Mouse (Mus musculus): ENCODE data around the gene Ski.

The Ski gene

DNA sequence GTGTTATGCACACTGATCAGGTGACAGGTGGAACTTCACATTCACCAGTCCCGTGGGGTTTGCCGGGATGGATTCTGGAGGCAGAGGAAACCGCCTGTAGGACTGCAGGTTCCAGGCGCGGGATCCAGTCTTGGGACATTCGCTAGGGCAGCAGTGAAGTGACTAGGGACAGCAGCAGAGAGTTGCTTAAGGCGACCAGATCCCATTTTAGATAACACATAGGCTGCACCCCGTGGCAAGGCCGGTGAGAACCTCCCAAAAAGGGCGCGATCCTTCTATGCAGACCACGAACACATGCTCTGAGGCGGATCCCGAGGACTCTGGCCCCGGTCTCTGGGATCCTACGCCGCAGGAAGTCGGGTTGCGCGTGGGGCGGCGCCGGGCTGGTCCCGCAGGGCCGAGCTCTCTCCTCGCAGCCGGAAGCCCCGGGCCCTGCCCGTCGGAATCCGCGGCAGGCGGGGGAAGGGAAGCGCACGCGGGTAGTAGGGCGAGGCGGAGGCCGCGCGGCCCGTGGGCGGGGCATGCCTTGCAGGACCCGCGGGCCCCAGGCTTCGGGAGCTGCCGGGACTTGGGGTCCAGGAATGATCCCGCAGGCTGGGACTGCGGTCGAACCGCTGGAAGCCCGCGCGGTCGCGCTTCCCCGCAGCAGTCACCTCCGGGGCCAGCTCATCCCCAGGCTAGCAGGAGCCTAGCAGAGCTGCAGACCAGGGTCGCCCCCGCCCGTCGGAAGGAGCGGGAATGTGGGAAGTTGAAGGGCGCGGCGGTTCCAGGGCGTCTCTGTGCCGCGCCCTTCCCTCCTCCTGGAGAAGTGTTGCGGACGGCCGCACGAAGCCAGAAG lies 71.9 kb downstream of the Ski start:
- DNase-seq (ENCODE audit: low spot score) = peak; percentile 84

DNA sequence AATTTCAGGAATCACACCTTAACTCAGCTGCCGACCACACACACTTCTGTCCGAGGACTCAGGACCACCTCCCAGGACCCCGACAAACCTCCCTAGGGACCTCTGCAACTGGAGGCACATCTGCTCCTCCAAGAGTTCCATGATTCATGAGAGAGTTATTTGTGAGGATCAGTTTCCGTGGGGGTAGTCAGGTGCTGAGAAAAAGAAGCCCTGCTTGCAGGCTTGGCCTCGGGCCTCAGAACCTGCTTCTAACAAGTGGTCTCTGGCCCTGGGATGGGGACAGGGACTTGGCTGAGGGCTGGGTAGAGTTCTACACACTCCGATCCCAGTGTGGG lies 72.5 kb downstream of the Ski start:
- no peak for DNase-seq (ENCODE audit: low spot score)

DNA sequence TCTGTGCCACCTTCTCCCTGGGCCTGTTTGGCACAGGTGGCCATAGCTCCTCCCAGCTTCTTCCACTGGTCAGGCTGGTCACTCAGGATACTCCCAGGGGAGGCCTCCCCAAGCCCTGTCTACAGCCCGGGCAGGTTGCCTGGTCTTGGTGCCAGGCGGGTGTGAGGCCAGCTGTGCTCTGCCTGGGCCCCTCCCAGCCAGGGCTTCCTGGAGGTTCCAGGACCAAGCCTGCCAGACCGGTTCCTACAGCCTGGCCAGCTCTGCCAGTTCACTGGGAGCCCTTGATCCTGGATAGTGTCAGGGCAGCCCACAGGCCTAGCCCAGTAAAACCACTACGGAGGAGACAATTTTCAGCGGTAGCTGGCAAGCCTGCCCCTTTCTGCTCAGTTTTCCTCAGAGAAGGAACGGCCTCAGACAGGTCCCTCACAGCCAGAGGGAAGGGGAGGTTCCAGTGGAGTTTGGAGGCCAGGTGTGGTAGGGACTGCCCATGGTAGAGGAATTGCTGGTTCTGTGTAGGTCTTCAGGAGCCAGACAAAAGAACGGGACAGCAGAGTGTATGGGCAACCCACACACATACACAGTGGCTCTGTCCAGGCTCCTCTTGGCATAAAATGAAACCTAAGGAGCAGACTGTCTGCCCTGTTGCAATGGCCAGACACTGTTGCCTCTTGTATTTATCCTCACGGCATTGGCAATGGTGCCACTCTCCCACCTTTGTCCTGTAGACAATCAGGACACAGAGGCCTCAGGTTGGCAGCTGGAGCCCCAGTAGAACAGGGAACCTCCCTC lies 73.3 kb downstream of the Ski start:
- peak; percentile 69 for DNase-seq (ENCODE audit: low spot score)

DNA sequence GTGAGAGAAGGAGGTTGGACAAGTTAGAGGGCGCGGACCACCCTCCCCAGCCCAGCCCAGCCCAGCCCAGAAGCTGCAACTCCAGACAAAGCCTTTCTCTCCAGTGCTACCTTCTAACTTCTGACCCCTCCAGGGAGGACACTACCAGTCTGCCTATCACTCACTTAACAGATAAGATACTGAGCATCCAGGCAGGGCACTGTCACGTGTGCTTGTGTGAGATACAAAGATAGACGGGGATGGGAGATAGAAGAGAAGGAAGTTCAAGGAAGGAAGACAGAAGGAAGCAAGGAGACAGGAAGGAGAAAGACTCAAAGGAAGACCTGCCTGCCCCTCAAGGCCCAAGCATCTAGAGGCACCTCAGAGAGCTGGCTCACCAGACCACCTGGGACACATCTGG lies 73.9 kb downstream of the Ski start:
- DNase-seq (ENCODE audit: low spot score) = no peak

DNA sequence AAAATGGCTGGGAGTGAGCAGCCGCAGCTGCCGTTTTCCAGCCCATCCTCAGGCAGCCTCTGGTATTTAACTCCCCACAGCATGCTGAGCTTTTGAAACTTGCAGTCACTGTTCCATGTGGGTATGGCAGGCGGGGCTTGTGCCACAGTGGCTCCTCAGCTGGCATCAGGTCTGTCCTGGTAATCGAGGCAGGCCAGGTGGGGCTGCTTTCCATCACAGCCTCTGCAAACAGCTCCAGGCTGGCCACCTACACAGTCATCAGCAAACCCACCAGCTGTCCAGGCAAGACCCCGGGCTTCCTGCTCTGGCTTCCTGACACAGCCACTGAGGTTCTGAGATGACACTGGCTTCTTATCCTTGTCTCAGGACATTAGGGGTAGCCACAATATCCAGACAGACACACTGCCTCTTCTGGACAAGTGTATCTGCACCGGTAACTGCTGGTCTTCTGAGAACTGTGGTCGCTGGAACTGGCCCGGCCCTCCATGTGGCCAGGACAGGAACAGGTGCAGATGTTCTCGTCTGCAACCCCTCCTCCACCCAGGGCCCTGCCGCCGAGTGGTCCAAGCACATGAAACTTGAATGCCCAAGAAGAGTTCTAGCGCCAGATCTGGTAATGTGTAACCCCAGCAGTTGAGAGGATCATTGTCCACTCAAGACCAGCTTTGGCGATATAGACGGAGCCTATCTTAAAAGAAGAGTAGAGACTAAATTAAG lies 76.1 kb downstream of the Ski start:
- DNase-seq (ENCODE audit: low spot score) = no peak

DNA sequence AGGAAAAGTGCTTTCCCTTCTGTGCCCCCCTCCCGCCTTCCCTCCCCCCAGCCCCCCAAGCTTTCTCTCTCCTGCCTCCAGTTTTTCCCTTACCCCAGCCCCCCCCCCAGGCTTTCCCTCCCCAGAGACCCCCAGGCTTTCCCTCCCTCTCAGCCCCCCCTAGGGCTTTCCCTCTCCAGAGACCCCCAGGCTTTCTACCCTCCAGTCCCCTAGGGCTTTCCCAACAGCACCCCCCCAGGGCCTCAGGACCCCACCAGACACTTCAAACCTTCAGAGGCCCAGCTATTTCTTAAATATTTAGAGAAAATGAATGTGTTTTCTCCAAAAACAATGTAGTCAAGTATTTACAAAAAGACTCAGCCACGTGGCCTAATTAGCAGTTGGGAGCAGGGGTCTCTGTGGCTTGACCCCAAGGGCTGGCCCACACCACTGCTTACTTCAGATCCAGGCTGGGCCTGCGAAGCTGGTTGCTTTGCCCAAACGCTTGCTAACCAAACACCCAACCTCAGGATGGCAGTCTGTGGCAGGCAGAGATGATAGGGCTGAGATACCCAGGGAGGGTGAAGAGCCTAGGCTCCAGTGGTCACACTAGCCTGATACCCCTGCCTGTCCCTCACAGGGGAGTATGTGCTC lies 77.7 kb downstream of the Ski start:
- no peak for DNase-seq (ENCODE audit: low spot score)

DNA sequence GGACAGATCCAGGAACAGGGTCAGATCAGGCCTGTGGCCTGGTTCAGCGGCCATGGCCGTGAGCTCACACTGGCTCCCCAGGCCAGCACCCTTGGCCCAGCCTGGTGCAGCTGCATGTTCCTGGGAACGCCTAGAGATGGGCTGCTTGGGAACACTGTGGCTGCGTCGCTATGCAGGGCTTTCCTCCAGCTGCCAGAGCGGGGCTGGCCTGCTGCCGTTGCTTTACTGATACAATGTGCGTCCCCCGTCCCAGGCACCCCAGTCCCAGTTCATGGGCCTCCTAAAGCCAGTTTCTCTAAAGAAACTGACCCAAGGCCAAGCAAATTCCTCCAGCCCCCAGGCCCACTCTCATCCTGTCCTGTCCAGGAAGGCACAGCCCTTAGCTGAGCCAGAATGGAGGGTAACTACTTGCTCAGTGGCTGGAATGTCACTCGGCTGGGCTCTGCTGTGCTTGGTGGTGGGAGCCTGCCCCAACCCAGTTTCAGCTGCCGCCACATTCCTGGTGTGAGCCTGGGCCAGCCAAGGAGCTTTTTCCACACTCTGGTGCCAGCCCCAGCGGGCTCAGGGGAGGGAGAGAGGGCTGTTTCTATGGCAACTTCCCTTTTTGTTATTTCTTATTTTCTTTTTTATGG lies 78.4 kb downstream of the Ski start:
- peak; percentile 46 for DNase-seq (ENCODE audit: low spot score)

DNA sequence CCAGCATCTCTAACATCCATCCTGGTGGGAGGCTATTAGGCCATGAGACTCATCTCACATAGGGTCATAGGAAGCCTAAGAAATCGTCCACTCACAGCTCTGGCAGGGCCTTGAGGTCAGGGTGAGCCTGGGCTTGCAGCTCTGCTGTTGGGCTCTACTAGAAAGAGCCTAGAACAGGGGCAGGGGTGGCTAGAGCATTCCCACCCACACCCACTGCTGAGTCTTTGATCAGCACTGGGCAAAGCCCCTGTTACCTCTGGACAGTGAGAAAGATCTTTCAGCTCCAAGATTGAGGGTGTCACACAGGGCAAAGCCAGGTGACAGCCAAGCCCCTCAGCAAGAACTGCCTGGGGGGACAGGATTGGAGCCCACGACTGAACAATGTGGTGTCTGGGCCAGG lies 79.0 kb downstream of the Ski start:
- DNase-seq (ENCODE audit: low spot score) = no peak

DNA sequence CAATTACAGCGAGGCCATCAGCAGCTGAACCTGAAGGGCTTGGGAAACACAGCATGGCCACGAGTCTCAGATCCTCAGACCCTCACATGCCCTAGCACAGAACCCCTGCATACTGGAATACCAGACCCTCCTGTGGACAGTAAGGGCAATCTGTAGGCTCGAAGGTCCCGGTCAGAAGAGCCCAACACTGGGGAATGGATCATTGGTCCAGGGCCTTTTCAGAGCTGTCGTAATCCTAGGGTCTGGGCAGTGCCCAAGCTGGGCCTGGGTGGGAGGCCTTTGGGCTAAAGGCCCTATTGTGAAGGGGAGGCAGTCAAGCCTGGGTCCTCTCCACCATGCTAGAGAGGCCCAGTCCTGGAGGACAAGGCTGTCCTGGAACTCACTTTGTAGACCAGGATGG lies 79.6 kb downstream of the Ski start:
- DNase-seq (ENCODE audit: low spot score) = no peak

DNA sequence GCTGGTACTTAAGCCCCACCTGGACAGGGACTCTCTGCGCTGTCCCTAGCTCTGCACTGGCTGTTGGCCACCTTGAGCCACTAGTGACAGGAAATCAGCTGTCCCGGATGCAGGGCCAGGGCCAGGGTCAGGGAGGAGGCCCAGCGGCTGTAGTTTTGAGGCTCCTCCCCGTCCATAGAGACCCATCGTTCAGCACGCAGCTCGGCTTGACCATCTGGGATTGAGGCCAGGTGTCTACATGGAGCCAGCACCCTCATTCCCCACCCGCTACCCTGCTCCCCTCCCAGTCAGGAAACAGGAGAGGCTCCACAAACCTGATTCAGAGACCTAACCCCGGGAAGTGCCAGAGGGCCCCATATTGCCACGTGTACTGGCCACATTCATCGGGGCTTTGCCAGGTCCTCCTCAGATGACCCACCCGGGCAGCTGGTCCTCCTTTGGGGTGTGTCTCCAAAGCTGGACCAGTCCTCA lies 81.6 kb downstream of the Ski start:
- no peak for DNase-seq (ENCODE audit: low spot score)

DNA sequence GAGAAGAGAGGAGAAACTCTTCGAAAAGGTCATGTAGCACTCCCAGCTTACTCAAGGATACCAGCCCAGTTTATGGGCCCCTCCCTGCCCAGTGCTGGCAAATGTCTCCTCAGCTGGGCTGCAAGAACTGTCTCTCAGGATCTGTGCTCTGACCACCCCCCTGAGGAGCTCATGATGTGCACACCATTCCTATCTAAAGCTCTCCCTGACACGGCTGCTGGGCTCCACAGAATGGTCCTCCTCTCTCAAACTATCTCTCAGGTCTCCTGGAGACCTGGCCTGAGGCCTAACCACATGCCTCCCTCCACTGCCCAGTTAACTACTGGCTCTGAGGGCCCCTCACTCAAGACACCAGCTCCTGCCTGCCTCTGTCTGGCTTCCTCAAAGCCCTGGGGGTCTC lies 82.2 kb downstream of the Ski start:
- no peak for DNase-seq (ENCODE audit: low spot score)

DNA sequence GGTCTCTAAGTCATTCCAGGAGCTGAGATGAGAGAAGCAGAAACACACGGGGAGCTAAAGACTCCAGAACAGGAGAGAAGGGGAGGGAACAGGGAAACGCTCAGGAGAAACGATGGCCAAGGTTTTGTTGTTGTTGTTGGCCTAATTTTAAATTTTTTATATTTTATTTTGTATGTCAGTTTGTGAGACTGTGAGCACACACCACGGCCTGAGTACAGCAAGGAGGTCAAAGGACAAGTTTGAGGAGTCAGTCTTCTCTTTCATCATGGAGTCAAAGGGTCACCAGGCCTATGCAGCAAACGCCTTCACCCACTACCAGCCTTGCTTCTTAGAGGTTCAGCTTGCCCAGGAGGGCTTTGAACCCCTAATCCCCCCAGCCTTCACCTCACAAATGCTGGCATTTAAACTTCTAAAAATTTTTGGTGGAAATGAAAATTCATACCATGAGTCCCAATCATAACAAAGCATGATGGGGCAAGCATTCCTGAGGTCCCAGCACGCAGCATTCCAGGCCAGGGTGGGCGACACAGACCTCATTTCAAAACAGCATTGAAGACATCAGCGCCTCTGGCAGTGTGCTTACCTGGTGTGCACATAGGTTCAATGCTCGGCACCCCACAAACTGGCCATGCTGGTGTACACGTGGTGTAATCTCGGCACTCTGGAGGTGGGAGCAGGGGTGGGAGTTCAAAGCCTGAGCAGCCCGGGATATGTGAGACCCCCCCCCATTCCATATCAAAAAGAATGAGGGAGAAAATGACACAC lies 82.9 kb downstream of the Ski start:
- no peak for DNase-seq (ENCODE audit: low spot score)

DNA sequence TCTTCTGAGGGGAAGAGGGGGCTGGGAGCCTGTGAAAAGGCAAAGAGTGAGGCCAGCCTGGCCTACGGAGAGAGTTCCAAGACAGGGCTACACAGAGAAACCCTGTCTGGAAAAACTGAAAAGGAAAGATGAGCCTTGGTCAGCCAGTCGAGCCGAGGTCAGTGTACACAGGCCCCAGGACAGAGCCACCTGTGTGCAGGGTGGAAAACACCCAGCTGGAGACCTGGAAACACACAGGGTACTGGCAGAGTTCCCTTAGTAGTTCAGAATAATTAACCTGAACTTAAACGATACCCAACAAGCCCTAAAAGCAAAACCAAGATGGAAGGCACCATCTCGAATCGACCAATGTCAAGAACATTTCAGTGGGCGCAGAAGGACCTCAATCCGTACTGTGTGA lies 83.9 kb downstream of the Ski start:
- DNase-seq (ENCODE audit: low spot score) = no peak

DNA sequence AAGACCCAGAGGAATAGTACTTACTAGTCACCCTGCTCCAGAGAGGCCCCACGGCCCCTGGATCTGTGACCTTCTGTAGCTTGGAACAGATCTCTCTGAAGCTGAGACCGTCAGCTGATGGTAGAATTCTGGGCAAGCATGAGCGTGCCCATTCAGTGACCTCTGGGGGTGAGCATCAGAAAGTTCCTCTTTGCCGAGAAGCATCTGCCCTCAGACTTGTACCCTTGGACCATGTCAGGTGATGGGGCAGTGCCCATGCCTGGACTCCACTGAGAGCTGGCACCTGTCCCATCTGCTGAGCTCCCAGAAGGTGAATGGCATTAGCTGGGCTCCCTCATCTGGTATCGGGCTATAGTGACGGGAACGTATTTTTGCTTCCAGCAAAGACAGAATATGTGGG lies 84.5 kb downstream of the Ski start:
- DNase-seq (ENCODE audit: low spot score) = no peak

DNA sequence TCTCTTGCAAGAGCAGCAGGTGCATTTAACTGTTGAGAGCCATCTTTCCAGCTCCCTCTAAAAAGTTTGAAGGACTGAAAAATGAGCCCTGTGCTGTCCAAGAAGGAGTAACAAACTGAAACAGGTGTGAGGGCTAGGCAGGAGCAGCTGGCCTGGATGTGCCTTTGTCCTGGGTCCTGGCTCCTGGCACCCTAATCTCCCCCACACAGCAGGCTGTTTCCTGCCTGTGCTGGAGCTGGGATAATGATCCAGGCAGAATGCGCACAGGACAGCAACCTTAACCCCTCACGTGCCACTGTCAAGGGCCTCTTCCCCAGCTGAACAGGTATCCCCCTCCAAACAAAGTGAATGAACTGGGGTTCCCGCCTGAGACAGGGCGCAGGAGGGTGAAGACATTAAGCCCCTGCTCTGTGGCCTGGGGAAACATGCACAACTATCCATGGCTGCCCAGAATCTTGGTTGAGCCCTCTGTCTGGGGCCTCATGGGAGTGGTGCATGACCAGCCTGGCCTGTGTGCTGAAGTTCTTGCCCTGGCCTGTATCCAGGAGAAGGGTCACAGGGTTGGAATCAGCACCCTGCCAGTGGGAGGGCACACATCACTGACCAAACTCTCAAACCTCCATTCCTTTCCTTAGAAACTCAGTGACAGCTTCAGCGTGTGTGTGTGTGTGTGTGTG lies 86.3 kb downstream of the Ski start:
- DNase-seq (ENCODE audit: low spot score) = no peak

DNA sequence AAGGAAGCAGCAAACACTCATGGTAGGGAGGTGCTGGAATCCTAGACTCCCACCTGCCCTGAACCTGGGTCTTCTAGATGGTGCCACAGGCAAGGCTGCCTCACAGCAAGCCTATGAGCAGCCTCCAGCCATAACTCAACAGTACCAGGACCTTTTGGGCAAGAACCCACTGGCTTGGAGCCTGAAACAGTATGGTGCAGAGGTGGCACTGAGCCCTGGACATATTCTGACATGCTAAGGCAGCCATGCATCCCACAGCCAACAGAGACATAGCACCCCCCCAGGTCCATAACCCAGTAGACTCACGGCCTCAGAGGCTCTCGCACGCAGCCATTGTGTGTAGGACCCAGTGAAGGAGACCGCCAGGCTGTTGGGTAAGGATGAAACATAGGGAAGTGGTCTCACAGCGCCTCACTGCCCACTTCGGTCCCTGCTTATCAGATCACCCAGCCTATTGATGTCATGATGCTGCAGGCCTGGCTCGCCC lies 87.7 kb downstream of the Ski start:
- DNase-seq (ENCODE audit: low spot score) = no peak

DNA sequence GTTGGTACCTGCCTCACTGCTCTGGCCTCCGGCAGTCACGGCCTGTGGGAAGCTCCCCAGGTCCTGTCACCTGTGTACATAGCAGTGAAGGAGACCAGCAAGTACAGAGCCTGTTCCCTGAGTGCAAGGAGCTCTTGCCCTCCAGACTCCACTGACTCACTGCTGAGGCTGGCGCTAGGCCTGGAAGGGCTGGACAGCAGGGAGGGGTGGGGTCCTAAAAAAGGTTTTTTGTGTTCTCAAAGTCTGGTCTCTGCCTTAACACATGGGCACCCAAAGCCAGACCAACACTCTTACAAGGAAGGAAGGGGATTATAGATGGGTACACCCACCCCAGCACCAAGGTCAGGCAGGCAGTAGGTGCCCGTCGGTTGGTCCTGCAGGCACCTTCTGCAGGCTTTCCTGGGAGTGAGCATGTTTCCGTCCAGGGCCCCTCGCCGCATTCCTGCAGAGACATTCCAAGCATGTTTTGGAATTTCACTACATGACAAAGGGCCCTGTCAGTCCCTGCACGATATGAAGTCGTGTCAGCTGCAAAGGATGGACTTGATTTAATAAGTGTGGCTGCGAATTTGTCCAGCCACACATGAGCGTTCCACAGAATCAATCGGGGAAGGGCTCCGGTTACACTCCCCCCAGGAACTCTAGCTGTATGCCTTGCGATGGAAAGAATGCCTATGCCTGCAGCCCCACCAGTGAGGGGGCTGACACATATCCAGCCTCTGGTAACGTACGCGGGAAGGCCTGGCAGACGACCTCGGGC lies 88.6 kb downstream of the Ski start:
- no peak for DNase-seq (ENCODE audit: low spot score)

DNA sequence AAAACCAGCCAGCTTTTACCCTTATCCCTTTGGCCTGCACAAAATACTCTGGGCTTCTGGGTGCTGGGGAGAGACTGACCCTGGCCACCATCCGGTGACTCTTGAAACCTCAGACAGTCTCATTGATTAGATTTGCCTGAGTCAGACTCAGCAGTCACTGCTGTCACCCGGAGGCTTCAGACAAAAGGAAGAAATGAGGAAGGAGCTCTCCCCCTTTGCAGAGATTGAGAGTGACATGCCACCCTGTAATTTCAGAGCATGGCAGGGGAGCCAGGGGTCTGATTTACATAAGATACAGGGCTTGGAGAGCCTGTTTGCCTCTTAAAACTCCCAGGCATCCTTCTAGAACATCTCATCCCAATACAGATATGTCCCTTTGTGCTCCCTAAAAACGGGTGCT lies 89.2 kb downstream of the Ski start:
- no peak for DNase-seq (ENCODE audit: low spot score)

DNA sequence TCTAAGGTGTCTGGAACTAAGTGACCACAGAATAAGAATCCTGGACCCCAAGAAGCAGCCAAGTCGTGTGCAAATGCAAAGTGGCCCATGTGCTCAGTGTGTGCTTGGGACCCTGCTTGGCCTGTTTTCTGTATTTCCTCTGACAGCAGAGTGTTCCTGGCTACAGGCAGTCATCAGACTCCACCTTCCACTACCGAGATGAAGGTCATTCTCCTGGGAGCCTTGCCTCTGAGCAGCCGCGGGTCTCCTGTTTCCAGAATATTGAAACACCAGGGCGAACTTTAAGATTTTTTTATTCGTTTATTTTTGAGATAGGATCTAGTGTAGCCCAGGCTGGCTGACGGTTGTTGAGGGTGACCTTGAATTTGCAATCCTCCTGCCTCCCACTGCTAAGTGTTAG lies 91.8 kb downstream of the Ski start:
- DNase-seq (ENCODE audit: low spot score) = no peak

DNA sequence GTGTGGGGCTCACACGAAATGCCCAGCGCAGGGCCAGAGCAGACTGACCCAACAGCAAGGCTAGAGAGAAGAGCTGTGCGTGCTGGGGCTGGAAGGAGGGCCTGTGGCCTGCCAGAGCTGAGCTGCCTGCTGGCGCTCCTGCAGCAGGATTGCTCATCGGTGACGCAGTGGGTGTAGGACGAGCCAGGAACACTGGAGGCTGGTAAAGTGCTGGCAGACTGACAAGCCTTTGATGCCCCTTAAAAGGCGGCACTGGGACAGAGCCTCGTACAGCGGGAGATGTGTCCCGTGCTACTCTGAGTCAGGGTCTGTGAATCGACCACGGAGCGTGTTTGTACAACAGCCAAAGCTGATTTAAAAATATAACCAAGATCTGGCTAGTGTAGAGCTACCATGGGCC lies 92.4 kb downstream of the Ski start:
- peak; percentile 83 for DNase-seq (ENCODE audit: low spot score)
